Mouse (Mus musculus) midbrain, embryonic 15.5 days (tissue): ENCODE data around the gene Adcy9. TPM values are rescaled to one million over a fixed set of nuclear protein-coding genes. Genes with fewer than 3 reads are reported as not detected.

ENCODE experiments used
- ATAC-seq: fragments of 200-750 bp; cut with Nextera tagmentation; replicated peaks from 2 replicates; pipeline ENCODE4 v1.8.0; 2017; ENCODE audit warnings: moderate TSS enrichment
- H3K27ac ChIP-seq: fragments of 300-500 bp; sonication (generic); 2 replicates; pipeline ENCODE4 v1.5.1; 2015; ENCODE audit warnings: mild to moderate bottlenecking, inconsistent platforms
- H3K27me3 ChIP-seq: fragments of 300-500 bp; sonication (generic); replicated peaks from 2 replicates; pipeline ENCODE4 v1.6.1; 2015; ENCODE audit warnings: inconsistent platforms
- H3K36me3 ChIP-seq: fragments of 300-500 bp; sonication (generic); replicated peaks from 2 replicates; pipeline ENCODE4 v1.6.1; 2015; ENCODE audit warnings: inconsistent platforms
- H3K4me1 ChIP-seq: fragments of 300-500 bp; sonication (generic); 2 replicates; pipeline ENCODE4 v1.6.1; 2015; ENCODE audit warnings: inconsistent platforms
- H3K4me2 ChIP-seq: fragments of 300-500 bp; sonication (generic); 2 replicates; pipeline ENCODE4 v1.6.1; 2015; ENCODE audit warnings: inconsistent platforms, mild to moderate bottlenecking, moderate library complexity
- H3K4me3 ChIP-seq: fragments of 300-500 bp; sonication (generic); 2 replicates; pipeline ENCODE4 v1.5.1; 2015; ENCODE audit warnings: mild to moderate bottlenecking, inconsistent platforms
- H3K9ac ChIP-seq: fragments of 300-500 bp; sonication (generic); 2 replicates; pipeline ENCODE4 v1.6.1; 2015; ENCODE audit warnings: mild to moderate bottlenecking, inconsistent platforms
- H3K9me3 ChIP-seq: fragments of 300-500 bp; sonication (generic); 2 replicates; pipeline ENCODE4 v1.6.1; 2016; ENCODE audit warnings: inconsistent platforms
- WGBS: fragments of 180-500 bp; shearing (Covaris S2); methylation state at CpG from one replicate; pipeline ENCODE4 v1.1.7; 2015; ENCODE audit warnings: mixed read lengths; 5-methylcytosine and 5-hydroxymethylcytosine counted together
- polyA plus RNA-seq: library from polyadenylated mRNA; unstranded; fragments of >200 nt; fragmentation: Nextera tagmentation; extraction: Ambion mirVana; gene quantifications from 2 replicates; pipeline ENCODE4 v1.2.1, GENCODE M21; 2015

Adcy9 gene
- polyA plus RNA-seq, 1 experiment from 2014 or later: 4.2 TPM

DNA sequence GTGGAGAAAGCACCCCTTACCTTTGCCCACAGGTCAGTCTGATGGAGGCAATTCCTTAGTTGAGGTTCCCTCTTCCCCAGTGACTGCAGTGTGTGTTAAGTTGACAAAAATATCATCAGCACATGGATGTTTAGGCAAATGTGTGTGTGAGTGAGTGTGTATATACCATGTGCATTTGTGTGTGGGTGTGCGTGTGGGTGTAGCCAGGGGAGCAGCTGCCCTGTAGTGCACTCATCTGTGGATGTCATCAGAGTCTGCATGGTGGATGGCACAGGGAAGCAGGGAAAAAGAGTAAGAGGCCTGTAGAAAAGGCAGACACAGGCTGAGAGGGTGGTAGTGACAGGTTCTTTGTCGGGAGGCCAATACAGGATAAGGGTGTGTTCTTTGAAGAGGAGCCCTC is 94.5 kb downstream of the Adcy9 start:
- no peak overlapping the region for H3K4me3 ChIP-seq
- H3K4me1 ChIP-seq: no peaks in the 10 kb centered on the region
- WGBS: 80% methylated on average over 2 of the region's 2 CpGs
- no peak overlapping the region for H3K4me2 ChIP-seq
- H3K36me3 ChIP-seq: no peaks in the 10 kb centered on the region
- H3K9ac ChIP-seq: no peak overlapping the region
- no peaks in the 10 kb centered on the region for H3K9me3 ChIP-seq
- H3K27me3 ChIP-seq: no peaks in the 10 kb centered on the region
- ATAC-seq: no peak
- no peak overlapping the region for H3K27ac ChIP-seq

DNA sequence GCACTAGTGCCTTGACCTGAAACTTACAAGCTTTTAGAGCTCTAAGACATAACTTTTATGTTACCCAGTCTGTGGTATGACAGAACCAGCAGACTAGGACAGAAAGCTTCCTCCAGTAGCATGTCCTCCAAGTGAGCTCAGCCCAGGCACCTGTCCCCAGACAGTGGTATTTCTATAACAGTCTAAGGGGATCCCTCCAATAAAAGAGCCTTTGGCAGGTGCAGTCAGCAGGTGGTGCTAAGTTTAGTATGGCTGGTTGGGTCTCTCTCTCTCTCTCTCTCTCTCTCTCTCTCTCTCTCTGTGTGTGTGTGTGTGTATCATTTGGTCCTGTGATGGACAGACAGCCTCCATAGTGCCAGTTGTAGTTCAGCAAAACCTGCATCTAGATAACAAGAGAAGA is 95.3 kb downstream of the Adcy9 start:
- Histone ChIP-seq H3K4me1 (no peaks in the 10 kb centered on the region), H3K27me3 (no peaks in the 10 kb centered on the region), H3K4me2 (no peak overlapping the region), H3K9me3 (no peaks in the 10 kb centered on the region), H3K9ac (no peak overlapping the region), H3K36me3 (no peaks in the 10 kb centered on the region), H3K4me3 (no peak overlapping the region), H3K27ac (no peak overlapping the region)
- no peak for ATAC-seq

DNA sequence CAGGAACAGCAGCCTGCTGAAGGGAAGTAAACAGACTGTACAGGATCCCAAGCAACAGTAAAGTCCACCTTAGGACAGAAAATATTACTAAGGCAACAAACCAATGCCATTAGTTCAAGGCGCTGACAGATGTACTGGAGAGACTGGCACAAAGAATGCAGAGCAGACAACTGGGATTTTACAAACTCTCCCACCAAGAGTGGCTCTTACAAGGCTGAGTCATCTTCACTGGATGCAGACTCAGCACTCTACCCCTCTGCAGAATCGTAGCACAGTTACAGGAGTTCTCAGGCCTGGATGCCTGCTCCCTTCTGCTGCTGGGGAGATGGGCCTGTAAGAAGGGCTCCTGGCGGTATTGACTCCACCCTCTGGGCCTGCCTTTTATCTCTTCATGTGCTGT is 99.4 kb downstream of the Adcy9 start:
- 74% methylated on average over 3 of the region's 3 CpGs for WGBS
- H3K9ac ChIP-seq: no peak overlapping the region
- H3K36me3 ChIP-seq: no peaks in the 10 kb centered on the region
- no peaks in the 10 kb centered on the region; the same call in 1 of the 2 replicates for H3K4me1 ChIP-seq
- H3K27me3 ChIP-seq: no peaks in the 10 kb centered on the region
- no peak overlapping the region for H3K27ac ChIP-seq
- H3K9me3 ChIP-seq: no peaks in the 10 kb centered on the region
- H3K4me2 ChIP-seq: no peak overlapping the region
- no peak for ATAC-seq
- H3K4me3 ChIP-seq: no peak overlapping the region

DNA sequence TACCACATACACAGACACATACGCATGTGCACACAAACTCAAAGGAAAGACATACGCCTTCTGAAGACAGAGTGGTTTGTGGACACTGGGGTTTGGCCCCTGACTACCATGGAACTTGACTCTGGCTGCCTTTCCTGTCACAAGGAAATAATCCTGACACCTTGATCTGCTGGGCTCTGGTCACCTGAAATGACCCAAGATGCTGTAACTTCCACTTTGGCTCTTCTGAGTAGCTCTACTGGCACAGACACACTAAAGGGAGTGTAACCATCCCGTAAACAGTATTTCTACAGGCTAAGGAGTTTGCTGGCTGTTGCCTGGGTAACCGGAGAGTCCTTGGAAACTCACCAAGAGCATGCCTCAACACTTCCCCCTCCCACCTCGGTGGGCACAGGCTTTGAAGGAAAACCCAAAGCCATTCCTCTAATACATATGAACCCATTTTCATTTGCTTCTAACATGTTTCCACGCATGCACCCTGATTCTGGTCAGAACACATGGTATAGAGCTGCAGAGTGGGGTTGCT is 102.2 kb downstream of the Adcy9 start:
- H3K4me1 ChIP-seq: no peaks in the 10 kb centered on the region; the same call in 1 of the 2 replicates
- no peaks in the 10 kb centered on the region for H3K36me3 ChIP-seq
- H3K27ac ChIP-seq: no peak overlapping the region
- no peaks in the 10 kb centered on the region for H3K27me3 ChIP-seq
- 0 out of 2 replicates have a peak, but pooled peaks have one; percentile 42 for ATAC-seq
- H3K9ac ChIP-seq: no peak overlapping the region
- H3K9me3 ChIP-seq: no peaks in the 10 kb centered on the region
- H3K4me2 ChIP-seq: no peak overlapping the region
- H3K4me3 ChIP-seq: no peak overlapping the region
- WGBS: 62% methylated on average over 6 of the region's 6 CpGs

DNA sequence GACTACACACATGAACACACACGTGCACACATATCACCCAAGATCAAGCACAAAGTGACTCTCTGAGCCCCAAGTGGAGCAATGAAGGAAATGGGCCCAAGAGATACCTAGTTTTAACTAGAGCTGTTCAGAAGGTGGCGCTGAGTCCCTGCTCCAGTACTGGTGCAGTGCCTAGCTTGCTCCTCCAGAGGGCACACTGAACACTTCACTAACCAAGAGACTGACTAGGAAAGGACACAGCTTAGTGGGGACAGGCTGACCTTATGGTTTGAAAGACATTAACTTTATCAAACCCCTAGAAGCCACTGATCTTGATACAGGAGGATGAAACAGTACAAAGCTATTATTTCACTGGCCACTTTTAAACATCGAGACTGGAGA is 104.2 kb downstream of the Adcy9 start:
- H3K9me3 ChIP-seq: no peaks in the 10 kb centered on the region
- H3K9ac ChIP-seq: no peak overlapping the region
- no peak overlapping the region for H3K4me3 ChIP-seq
- peak; percentile 60; the same call in 1 of the 2 replicates for ATAC-seq
- no peaks in the 10 kb centered on the region for H3K27me3 ChIP-seq
- H3K4me1 ChIP-seq: no peaks in the 10 kb centered on the region; the same call in 1 of the 2 replicates
- no peak overlapping the region for H3K27ac ChIP-seq
- no peaks in the 10 kb centered on the region for H3K36me3 ChIP-seq
- no peak overlapping the region for H3K4me2 ChIP-seq
- WGBS: 32% methylated on average over 3 of the region's 3 CpGs

DNA sequence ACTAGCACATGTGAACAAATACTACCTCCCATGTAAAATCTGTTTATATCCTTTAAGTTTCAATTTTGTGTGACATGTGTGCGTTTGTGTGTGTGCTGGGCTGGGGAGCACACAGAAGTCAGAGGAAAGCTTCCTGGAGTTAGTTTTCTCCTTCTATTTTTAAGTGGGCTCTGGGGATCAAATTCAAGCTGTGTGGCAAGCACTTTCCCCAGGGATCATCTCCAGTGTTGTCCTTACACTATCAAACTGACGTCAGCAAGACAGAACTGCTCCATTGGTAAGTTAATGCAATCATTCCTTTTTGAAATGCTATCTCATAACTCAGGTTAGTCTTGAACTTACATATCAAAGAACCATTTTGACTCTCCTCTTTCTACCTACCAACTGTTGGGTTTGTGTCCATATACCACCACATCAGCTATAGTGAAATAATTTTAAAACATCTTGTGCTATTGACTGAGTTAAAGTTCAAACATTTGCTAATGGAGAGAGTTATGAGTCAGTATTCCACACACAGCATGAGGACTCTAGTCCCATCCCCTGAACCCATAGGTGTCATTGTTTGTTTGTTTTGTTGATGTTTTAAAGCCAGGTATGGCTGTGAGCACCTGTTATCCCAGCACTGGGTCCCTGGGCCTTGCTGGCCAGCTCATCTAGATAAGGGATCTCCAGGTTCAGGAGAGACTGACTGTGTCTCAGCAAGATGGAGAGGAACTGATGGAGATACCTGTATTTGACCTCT is 104.8 kb downstream of the Adcy9 start:
- no peaks in the 10 kb centered on the region for H3K27me3 ChIP-seq
- no peaks in the 10 kb centered on the region for H3K9me3 ChIP-seq
- H3K4me3 ChIP-seq: no peak overlapping the region
- H3K27ac ChIP-seq: no peak overlapping the region
- ATAC-seq: no peak
- WGBS: 82% methylated on average over 2 of the region's 2 CpGs
- H3K4me2 ChIP-seq: no peak overlapping the region
- H3K4me1 ChIP-seq: no peaks in the 10 kb centered on the region; the same call in 1 of the 2 replicates
- no peak overlapping the region for H3K9ac ChIP-seq
- no peaks in the 10 kb centered on the region for H3K36me3 ChIP-seq

DNA sequence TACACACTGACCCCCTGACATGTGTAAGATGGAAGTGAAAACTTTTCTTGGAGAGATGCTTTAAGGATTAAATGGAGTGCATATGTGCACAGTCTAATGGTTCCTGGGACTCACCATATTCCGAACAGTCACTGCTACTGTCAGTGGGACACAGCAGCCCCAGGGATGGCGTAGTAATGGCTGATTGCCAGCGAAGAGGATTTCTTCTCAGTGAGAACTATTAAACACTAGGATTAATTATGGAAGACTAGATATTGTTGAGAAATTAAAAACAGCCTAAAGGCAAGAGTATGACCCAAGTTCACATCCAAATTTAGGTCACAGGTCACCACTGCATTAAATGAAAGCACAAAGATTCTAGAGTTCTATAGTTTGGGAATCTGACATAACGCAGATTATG is 105.4 kb downstream of the Adcy9 start:
- no peak overlapping the region for H3K27ac ChIP-seq
- no peak overlapping the region for H3K9ac ChIP-seq
- ATAC-seq: no peak
- WGBS: 84% methylated on average over 4 of the region's 4 CpGs
- H3K4me2 ChIP-seq: no peak overlapping the region
- H3K9me3 ChIP-seq: no peaks in the 10 kb centered on the region
- no peaks in the 10 kb centered on the region for H3K36me3 ChIP-seq
- no peaks in the 10 kb centered on the region; the same call in 1 of the 2 replicates for H3K4me1 ChIP-seq
- no peaks in the 10 kb centered on the region for H3K27me3 ChIP-seq
- H3K4me3 ChIP-seq: no peak overlapping the region

DNA sequence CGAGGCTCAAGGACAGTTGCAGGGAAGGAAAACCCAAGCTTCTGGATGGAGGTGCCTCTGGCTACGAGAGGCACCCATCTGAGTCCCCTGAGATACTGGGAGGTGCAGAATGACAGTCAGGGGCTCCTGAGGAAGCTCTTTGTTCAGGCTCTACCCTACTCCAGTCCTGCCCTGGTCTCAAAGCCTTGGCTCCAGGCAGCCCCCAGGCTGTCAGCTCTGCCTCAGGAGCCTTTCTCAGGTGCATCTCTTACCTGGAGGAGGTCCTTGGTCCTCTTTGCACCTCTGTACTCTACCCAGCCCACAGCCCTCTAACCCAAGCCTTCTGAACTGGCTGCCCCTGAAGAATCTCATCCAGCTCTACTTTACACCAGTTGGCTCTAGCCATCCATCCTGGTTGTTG is 108.3 kb downstream of the Adcy9 start:
- H3K9ac ChIP-seq: no peak overlapping the region
- no peak overlapping the region for H3K27ac ChIP-seq
- no peaks in the 10 kb centered on the region for H3K9me3 ChIP-seq
- H3K4me1 ChIP-seq: no peaks in the 10 kb centered on the region
- no peak for ATAC-seq
- no peak overlapping the region for H3K4me3 ChIP-seq
- no peaks in the 10 kb centered on the region for H3K36me3 ChIP-seq
- no peaks in the 10 kb centered on the region for H3K27me3 ChIP-seq
- WGBS: 48% methylated on average over 2 of the region's 2 CpGs
- H3K4me2 ChIP-seq: no peak overlapping the region

DNA sequence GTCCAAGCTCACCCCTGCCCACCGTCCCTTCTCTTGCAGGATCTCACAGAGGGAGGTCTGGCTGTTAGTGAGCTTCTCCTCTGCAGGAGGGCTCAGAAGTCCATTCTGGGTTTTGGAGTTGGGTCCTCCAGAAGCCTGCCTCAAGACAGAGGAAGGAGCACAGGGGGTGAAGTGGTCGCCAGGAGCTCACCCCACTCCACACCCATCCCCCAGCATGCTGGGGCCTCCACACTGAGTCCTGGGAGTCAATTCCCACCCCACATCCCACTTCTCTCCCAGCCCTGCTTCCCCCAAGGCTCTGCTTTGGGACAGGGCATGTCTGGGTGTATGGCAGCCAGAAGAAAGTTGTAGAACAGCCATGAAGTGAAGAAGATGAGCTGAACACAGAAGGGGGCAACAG is 108.7 kb downstream of the Adcy9 start:
- no peaks in the 10 kb centered on the region for H3K27me3 ChIP-seq
- H3K27ac ChIP-seq: no peak overlapping the region
- H3K9me3 ChIP-seq: no peaks in the 10 kb centered on the region
- H3K4me1 ChIP-seq: no peaks in the 10 kb centered on the region
- H3K4me2 ChIP-seq: no peak overlapping the region
- H3K4me3 ChIP-seq: no peak overlapping the region
- H3K9ac ChIP-seq: no peak overlapping the region
- H3K36me3 ChIP-seq: no peaks in the 10 kb centered on the region
- ATAC-seq: no peak
- 43% methylated on average over 2 of the region's 2 CpGs for WGBS

DNA sequence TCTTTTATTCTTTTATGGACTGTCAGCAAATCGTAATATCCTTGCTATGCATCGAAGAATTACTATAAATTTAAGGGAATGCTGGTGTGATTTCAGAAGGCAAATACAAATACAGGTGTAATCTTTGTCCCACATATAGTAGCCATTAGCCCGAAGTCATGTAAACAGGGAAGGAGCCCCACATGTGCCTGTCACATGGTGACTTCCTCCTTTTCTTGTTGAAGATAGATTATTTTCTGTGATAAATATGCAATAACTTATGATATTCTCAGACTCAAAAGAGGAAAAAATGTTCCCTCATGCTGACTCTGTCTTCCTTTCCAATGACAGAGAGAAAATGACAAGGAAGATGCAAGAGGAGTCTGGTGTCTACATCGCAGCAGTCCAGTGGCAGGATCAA is 112.5 kb downstream of the Adcy9 start:
- 91% methylated on average over 4 of the region's 4 CpGs for WGBS
- ATAC-seq: no peak
- Histone ChIP-seq H3K36me3 (no peaks in the 10 kb centered on the region), H3K4me1 (no peaks in the 10 kb centered on the region), H3K27me3 (no peaks in the 10 kb centered on the region), H3K27ac (no peak overlapping the region), H3K4me3 (no peak overlapping the region), H3K9me3 (no peaks in the 10 kb centered on the region), H3K4me2 (no peak overlapping the region), H3K9ac (no peak overlapping the region)

DNA sequence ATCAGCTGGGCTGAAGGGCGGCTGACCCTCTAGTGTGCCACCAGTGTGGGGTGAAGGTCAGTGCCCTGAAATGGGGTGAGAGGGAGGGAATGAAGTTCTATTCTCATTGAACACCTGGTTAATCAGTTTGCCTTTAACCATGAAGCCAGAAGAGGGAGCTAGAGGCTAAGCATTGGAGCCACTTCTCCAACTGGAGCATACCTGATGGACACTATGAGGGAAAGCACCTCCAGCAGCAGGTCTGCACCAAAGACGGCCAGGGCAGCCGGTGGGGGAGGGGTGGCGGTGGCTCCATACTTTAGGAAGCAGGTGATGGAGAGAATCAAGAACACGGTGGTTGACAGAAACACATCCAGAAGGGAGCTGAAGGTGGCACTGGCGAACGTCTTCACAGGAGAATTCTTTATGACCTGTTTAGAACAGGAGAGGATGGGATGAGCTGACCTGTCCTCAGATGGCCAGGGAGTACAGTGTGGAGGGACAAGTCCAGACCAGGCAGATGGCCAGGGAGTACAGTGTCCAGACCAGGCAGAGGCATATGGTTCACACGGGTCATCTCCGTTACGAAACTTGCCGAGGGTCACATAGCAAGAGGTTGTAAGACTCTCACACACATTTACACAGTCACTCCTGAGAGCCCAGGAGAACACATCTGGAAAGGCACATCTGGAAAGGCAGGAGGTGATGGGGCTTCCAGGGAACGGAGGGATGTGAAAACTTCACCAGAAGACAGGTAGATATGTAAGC is 115.9 kb downstream of the Adcy9 start:
- Histone ChIP-seq H3K4me2 (no peak overlapping the region), H3K9me3 (no peaks in the 10 kb centered on the region), H3K4me1 (no peaks in the 10 kb centered on the region), H3K27ac (no peak overlapping the region), H3K9ac (no peak overlapping the region), H3K27me3 (no peaks in the 10 kb centered on the region), H3K36me3 (no peaks in the 10 kb centered on the region), H3K4me3 (no peak overlapping the region)
- peak; percentile 62; the same call in 1 of the 2 replicates for ATAC-seq
- WGBS: 71% methylated on average over 12 of the region's 12 CpGs

DNA sequence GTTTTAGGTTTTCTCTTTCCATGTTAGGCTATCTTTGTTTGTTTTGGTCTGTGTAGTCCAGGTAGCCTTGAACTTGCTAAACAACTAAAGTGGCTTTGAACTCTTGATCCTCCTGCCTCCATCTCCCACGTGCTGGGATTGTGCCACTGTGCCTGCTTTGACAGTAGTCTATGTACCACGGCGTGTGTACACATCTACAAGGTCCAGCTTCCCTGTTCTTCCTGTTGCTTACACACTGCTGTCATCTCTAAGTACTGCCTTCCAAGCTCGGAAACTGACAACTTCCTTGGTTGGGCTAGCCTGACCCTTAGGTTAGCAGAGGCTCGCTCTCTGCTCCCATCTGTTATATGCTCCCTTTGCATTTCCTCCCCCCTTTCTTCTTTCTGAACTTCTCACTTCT is 116.7 kb downstream of the Adcy9 start:
- H3K9me3 ChIP-seq: no peaks in the 10 kb centered on the region
- H3K4me3 ChIP-seq: no peak overlapping the region
- no peak overlapping the region for H3K9ac ChIP-seq
- ATAC-seq: no peak
- H3K4me2 ChIP-seq: no peak overlapping the region
- H3K27ac ChIP-seq: no peak overlapping the region
- H3K27me3 ChIP-seq: no peaks in the 10 kb centered on the region
- no peaks in the 10 kb centered on the region for H3K4me1 ChIP-seq
- WGBS: 80% methylated on average over 5 of the region's 5 CpGs
- no peaks in the 10 kb centered on the region for H3K36me3 ChIP-seq
